25 mouse cellular contexts compared by ENCODE assay signal in genomic region chr14:74943581-74944117, GRCm38 (mm10). TPM values are rescaled to one million over a fixed set of nuclear protein-coding genes. Genes with fewer than 3 reads are reported as not detected.
DNase-seq lines count a peak whose midpoint lies in the region; ATAC-seq and TF ChIP-seq lines count a peak whose summit lies in the region.
"Had no signal": no experiment of that assay in that cellular context is flagged by ENCODE, and none has a peak within 500 bp of the region (broad histone marks: within the 10 kb centered on the region; RNA-seq: fewer than 3 reads in every experiment).

No protein-coding gene starts in this region.

- no peak overlapping the region for H3K4me3 ChIP-seq in heart, adult 2 months
- peak overlapping the region; percentile 27; the same call in 1 of the 2 replicates for H3K4me3 ChIP-seq in brown adipose tissue, adult 24 weeks (ENCODE audit: insufficient read depth, low read depth, low read length)
- H3K4me3 ChIP-seq: forebrain, embryonic 10.5 days; forebrain, embryonic 13.5 days; heart, embryonic 12.5 days; heart, embryonic 15.5 days; hindbrain, embryonic 13.5 days had no signal

- intact Hi-C loops in heart, adult 2 months (cut with DNase I), result loop anchor here (1.0 kb wide), 1 partner anchor 30 kb away; no protein-coding TSS in a partner anchor
- intact Hi-C loops in heart, postnatal 14 days (cut with DNase I), result loop anchor here (10.0 kb wide), 1 partner anchor 109 kb away; no protein-coding TSS in a partner anchor

- peak overlapping the region; percentile 36; the same call in 1 of the 2 replicates for H3K27ac ChIP-seq in heart, adult 2 months
- H3K27ac ChIP-seq in brown adipose tissue, adult 24 weeks (replicated peaks; ENCODE audit: low read depth, low read length), result peak overlapping the region; percentile 92
- H3K27ac ChIP-seq: forebrain, embryonic 10.5 days; forebrain, embryonic 13.5 days; heart, embryonic 15.5 days; hindbrain, embryonic 13.5 days had no signal

- peaks cover 6% of the 10 kb centered on the region; the same call in 1 of the 2 replicates for H3K79me2 ChIP-seq in heart, adult 2 months (replicated peaks; ENCODE audit: control insufficient read depth, insufficient read depth, low read length)

- WGBS in heart, adult 2 months, result 47% methylated on average over 6 of the region's 6 CpGs

- no peak for TF ChIP-seq POLR2A in heart, adult 2 months (IDR thresholded peaks at IDR 0.05; ENCODE audit: insufficient read depth, low read depth, low read length)

- TF ChIP-seq EP300 in heart, adult 2 months (IDR thresholded peaks at IDR 0.05; ENCODE audit: insufficient read depth, low read depth, low read length), result no peak

- peaks cover 33% of the 10 kb centered on the region for H3K4me1 ChIP-seq in heart, adult 2 months (ENCODE audit: control insufficient read depth, insufficient read depth, low read length)
- peaks cover 23% of the 10 kb centered on the region for H3K4me1 ChIP-seq in brown adipose tissue, adult 24 weeks (ENCODE audit: control insufficient read depth, insufficient read depth, insufficient read length, low read length)

- no peaks in the 10 kb centered on the region for H3K27me3 ChIP-seq in heart, adult 2 months (ENCODE audit: control insufficient read depth, insufficient read depth, low read length)
- H3K27me3 ChIP-seq: forebrain, embryonic 13.5 days; heart, embryonic 12.5 days; heart, embryonic 15.5 days; hindbrain, embryonic 13.5 days had no signal

- no peak for TF ChIP-seq CTCF in heart, adult 2 months (IDR thresholded peaks at IDR 0.05)

- H3K9ac ChIP-seq in heart, adult 2 months (ENCODE audit: low read depth, low read length), result no peak overlapping the region
- H3K9ac ChIP-seq: forebrain, embryonic 13.5 days; forebrain, postnatal 0 days; heart, embryonic 12.5 days; heart, embryonic 15.5 days; hindbrain, embryonic 13.5 days had no signal

- ATAC-seq in CD4-positive, CD25-positive, alpha-beta regulatory T cell, adult 4 months, result no peak
- ATAC-seq in granulocyte monocyte progenitor cell, adult 5-6 weeks (replicated peaks; ENCODE audit: poor library complexity, severe bottlenecking), result no peak
- ATAC-seq: forebrain, embryonic 13.5 days; forebrain, postnatal 0 days; hindbrain, embryonic 16.5 days; inflammation-experienced regulatory T-cells, adult 6 months; intestine, embryonic 16.5 days had no signal

- peak; percentile 36 for DNase-seq in CD4-positive, CD25-positive, alpha-beta regulatory T cell, adult 2 months (ENCODE audit: low read depth, low spot score)
- peak in 1 of 2 experiments; percentile 18 for DNase-seq in heart, adult 2 months
- DNase-seq in heart, postnatal 14 days, result no peak
- DNase-seq in A20 (ENCODE audit: low read depth, low spot score), result peak; percentile 58
- DNase-seq in urinary bladder, postnatal 10 days (ENCODE audit: low spot score), result no peak
- DNase-seq: adrenal gland, adult 2 months; adrenal gland, postnatal 14 days; cerebellum, adult 11-12 months; cerebellum, adult 9-10 months; cerebellum, postnatal 14 days; forebrain, postnatal 0 days; gastrocnemius, postnatal 25 days; kidney, adult 18-20 months; kidney, adult 9 months had no signal

- H3K36me3 ChIP-seq in heart, adult 2 months (ENCODE audit: control insufficient read depth, insufficient read depth, low read length), result peaks cover 15% of the 10 kb centered on the region
- H3K36me3 ChIP-seq: heart, embryonic 15.5 days; hindbrain, embryonic 13.5 days had no signal

RNA-seq across cellular contexts. Expression of gene Lrch1, which starts 4.0 kb away (rescaled TPM):
- 10 to 100 TPM; 30.1 to 30.3 TPM for polyA plus RNA-seq in CD4-positive, CD25-positive, alpha-beta regulatory T cell, adult 4 months (2017; shearing (Covaris generic))
- total RNA-seq in heart, adult 2 months (2021), result 10 to 100 TPM; 14.8 to 17.1 TPM
- polyA plus RNA-seq in heart, adult 2 months (2012; rRNA removed), result 7.5 and 10.7 TPM in 2 replicates
- 10 to 100 TPM; 17.5 to 18.5 TPM for total RNA-seq in heart, postnatal 14 days (2021)
- polyA plus RNA-seq in brown adipose tissue, adult 24 weeks (2012; ENCODE audit: insufficient read depth, insufficient read length, missing spikeins), result 3.8 and 7.1 TPM in 2 replicates
- total RNA-seq in granulocyte monocyte progenitor cell, adult 5-6 weeks (2014; fragmentation: Nextera tagmentation), result 11.3 and 12.1 TPM in 2 replicates
- 12.3 and 12.4 TPM in 2 replicates for total RNA-seq in granulocyte monocyte progenitor cell, adult 5-6 weeks (2017)

Comparison
In these comparisons a context has a peak if more than half of its experiments do, and no peak if none do; other contexts are left out.
1. DNase-seq: peak in CD4-positive, CD25-positive, alpha-beta regulatory T cell, adult 2 months (single experiment) and A20 (single experiment); none in heart, postnatal 14 days (0 of 2) and urinary bladder, postnatal 10 days (single experiment).